Mouse (Mus musculus): ENCODE results near the gene Trp53inp2. TPM values are rescaled to one million over a fixed set of nuclear protein-coding genes. Genes with fewer than 3 reads are reported as not detected.

The Trp53inp2 gene
- polyA plus RNA-seq, 1 experiment from 2014 or later: 19.9 TPM

- Histone ChIP-seq H3K4me3 (ENCODE audit: low read depth, low read length) (peak within 1 kb of the TSS; percentile 77), H3K36me3 (ENCODE audit: control insufficient read depth, insufficient read depth, low read length) (no peaks in the 10 kb centered on the region), H3K27me3 (ENCODE audit: control insufficient read depth, insufficient read depth, low read length) (no peaks in the 10 kb centered on the region), H3K4me1 (ENCODE audit: control insufficient read depth, insufficient read depth, low read length) (peaks cover 6% of the 10 kb centered on the region; the same call in 1 of the 2 replicates), H3K9ac (replicated peaks; ENCODE audit: low read depth, low read length) (peak within 1 kb of the TSS; percentile 56), H3K9me3 (ENCODE audit: control insufficient read depth, low read depth, low read length) (no peaks in the 10 kb centered on the region), H3K4me2 (replicated peaks; ENCODE audit: low read depth, low read length) (peak within 1 kb of the TSS; percentile 78), H3K27ac (ENCODE audit: low read length) (peak within 1 kb of the TSS; percentile 83; the same call in 1 of the 2 replicates)
- 0% methylated on average over 38 of the region's 38 CpGs for WGBS
- ATAC-seq (ENCODE audit: insufficient number of reproducible peaks, insufficient read depth, low FRiP score, low read depth): peak; percentile 99
Measured at GRCm38 (mm10) chr2:155356971-155357591, 23.8 kb upstream of the Trp53inp2 start, which contains the start of gene Pigu. TSS of gene Pigu (minus strand) at chr2:155357430.

- WGBS: 25% methylated on average over 14 of the region's 14 CpGs
- Histone ChIP-seq H3K36me3 (ENCODE audit: control insufficient read depth, insufficient read depth, low read length) (no peaks in the 10 kb centered on the region), H3K4me1 (ENCODE audit: control insufficient read depth, insufficient read depth, low read length) (peaks cover 6% of the 10 kb centered on the region; the same call in 1 of the 2 replicates), H3K27me3 (ENCODE audit: control insufficient read depth, insufficient read depth, low read length) (no peaks in the 10 kb centered on the region), H3K27ac (ENCODE audit: low read length) (peak overlapping the region; percentile 83; the same call in 1 of the 2 replicates), H3K4me3 (ENCODE audit: low read depth, low read length) (peak overlapping the region; percentile 77), H3K9me3 (ENCODE audit: control insufficient read depth, low read depth, low read length) (no peaks in the 10 kb centered on the region), H3K9ac (replicated peaks; ENCODE audit: low read depth, low read length) (no peak overlapping the region), H3K4me2 (replicated peaks; ENCODE audit: low read depth, low read length) (peak overlapping the region; percentile 51)
- ATAC-seq (ENCODE audit: insufficient number of reproducible peaks, insufficient read depth, low FRiP score, low read depth): peak; percentile 82
Measured at GRCm38 (mm10) chr2:155357686-155358399, 23.0 kb upstream of the Trp53inp2 start.

GRCm38 (mm10) chr2:155367635-155368284 lies 13.1 kb upstream of the Trp53inp2 start:
- Histone ChIP-seq H3K4me3 (ENCODE audit: low read depth, low read length) (no peak overlapping the region), H3K9me3 (ENCODE audit: control insufficient read depth, low read depth, low read length) (no peaks in the 10 kb centered on the region), H3K27ac (ENCODE audit: low read length) (no peak overlapping the region), H3K4me2 (replicated peaks; ENCODE audit: low read depth, low read length) (no peak overlapping the region), H3K9ac (replicated peaks; ENCODE audit: low read depth, low read length) (no peak overlapping the region), H3K27me3 (ENCODE audit: control insufficient read depth, insufficient read depth, low read length) (no peaks in the 10 kb centered on the region), H3K4me1 (ENCODE audit: control insufficient read depth, insufficient read depth, low read length) (no peaks in the 10 kb centered on the region), H3K36me3 (ENCODE audit: control insufficient read depth, insufficient read depth, low read length) (no peaks in the 10 kb centered on the region)
- WGBS: 72% methylated on average over 7 of the region's 7 CpGs
- ATAC-seq (ENCODE audit: insufficient number of reproducible peaks, insufficient read depth, low FRiP score, low read depth): no peak

- WGBS: 24% methylated on average over 7 of the region's 7 CpGs
- Histone ChIP-seq H3K9me3 (ENCODE audit: control insufficient read depth, low read depth, low read length) (no peaks in the 10 kb centered on the region), H3K27ac (ENCODE audit: low read length) (no peak overlapping the region), H3K4me1 (ENCODE audit: control insufficient read depth, insufficient read depth, low read length) (no peaks in the 10 kb centered on the region), H3K36me3 (ENCODE audit: control insufficient read depth, insufficient read depth, low read length) (no peaks in the 10 kb centered on the region), H3K4me3 (ENCODE audit: low read depth, low read length) (no peak overlapping the region), H3K27me3 (ENCODE audit: control insufficient read depth, insufficient read depth, low read length) (no peaks in the 10 kb centered on the region), H3K9ac (replicated peaks; ENCODE audit: low read depth, low read length) (no peak overlapping the region), H3K4me2 (replicated peaks; ENCODE audit: low read depth, low read length) (no peak overlapping the region)
- no peak; the same call in 1 of the 2 replicates for ATAC-seq (ENCODE audit: insufficient number of reproducible peaks, insufficient read depth, low FRiP score, low read depth)
Measured at GRCm38 (mm10) chr2:155369333-155369883, 11.5 kb upstream of the Trp53inp2 start.

GRCm38 (mm10) chr2:155372451-155372850 lies 8.4 kb upstream of the Trp53inp2 start:
- H3K9me3 ChIP-seq (ENCODE audit: control insufficient read depth, low read depth, low read length): no peaks in the 10 kb centered on the region
- H3K4me1 ChIP-seq (ENCODE audit: control insufficient read depth, insufficient read depth, low read length): no peaks in the 10 kb centered on the region
- no peaks in the 10 kb centered on the region for H3K27me3 ChIP-seq (ENCODE audit: control insufficient read depth, insufficient read depth, low read length)
- no peak overlapping the region for H3K4me3 ChIP-seq (ENCODE audit: low read depth, low read length)
- no peak overlapping the region for H3K9ac ChIP-seq (replicated peaks; ENCODE audit: low read depth, low read length)
- WGBS: 56% methylated on average over 4 of the region's 4 CpGs
- H3K36me3 ChIP-seq (ENCODE audit: control insufficient read depth, insufficient read depth, low read length): no peaks in the 10 kb centered on the region
- no peak overlapping the region for H3K27ac ChIP-seq (ENCODE audit: low read length)
- no peak for ATAC-seq (ENCODE audit: insufficient number of reproducible peaks, insufficient read depth, low FRiP score, low read depth)
- no peak overlapping the region for H3K4me2 ChIP-seq (replicated peaks; ENCODE audit: low read depth, low read length)

GRCm38 (mm10) chr2:155373302-155373701 lies 7.6 kb upstream of the Trp53inp2 start:
- H3K36me3 ChIP-seq (ENCODE audit: control insufficient read depth, insufficient read depth, low read length): no peaks in the 10 kb centered on the region
- H3K4me2 ChIP-seq (replicated peaks; ENCODE audit: low read depth, low read length): no peak overlapping the region
- no peak overlapping the region for H3K27ac ChIP-seq (ENCODE audit: low read length)
- H3K9ac ChIP-seq (replicated peaks; ENCODE audit: low read depth, low read length): no peak overlapping the region
- no peaks in the 10 kb centered on the region for H3K9me3 ChIP-seq (ENCODE audit: control insufficient read depth, low read depth, low read length)
- WGBS: 59% methylated on average over 1 of the region's 1 CpGs
- no peak for ATAC-seq (ENCODE audit: insufficient number of reproducible peaks, insufficient read depth, low FRiP score, low read depth)
- H3K4me3 ChIP-seq (ENCODE audit: low read depth, low read length): no peak overlapping the region
- no peaks in the 10 kb centered on the region for H3K4me1 ChIP-seq (ENCODE audit: control insufficient read depth, insufficient read depth, low read length)
- no peaks in the 10 kb centered on the region for H3K27me3 ChIP-seq (ENCODE audit: control insufficient read depth, insufficient read depth, low read length)

GRCm38 (mm10) chr2:155373886-155374285 lies 7.0 kb upstream of the Trp53inp2 start:
- Histone ChIP-seq H3K27ac (ENCODE audit: low read length) (no peak overlapping the region), H3K27me3 (ENCODE audit: control insufficient read depth, insufficient read depth, low read length) (no peaks in the 10 kb centered on the region), H3K9ac (replicated peaks; ENCODE audit: low read depth, low read length) (no peak overlapping the region), H3K36me3 (ENCODE audit: control insufficient read depth, insufficient read depth, low read length) (no peaks in the 10 kb centered on the region), H3K4me2 (replicated peaks; ENCODE audit: low read depth, low read length) (no peak overlapping the region), H3K4me1 (ENCODE audit: control insufficient read depth, insufficient read depth, low read length) (no peaks in the 10 kb centered on the region), H3K9me3 (ENCODE audit: control insufficient read depth, low read depth, low read length) (no peaks in the 10 kb centered on the region), H3K4me3 (ENCODE audit: low read depth, low read length) (no peak overlapping the region)
- no peak for ATAC-seq (ENCODE audit: insufficient number of reproducible peaks, insufficient read depth, low FRiP score, low read depth)
- 72% methylated on average over 1 of the region's 1 CpGs for WGBS

- H3K4me1 ChIP-seq (ENCODE audit: control insufficient read depth, insufficient read depth, low read length): no peaks in the 10 kb centered on the region
- H3K36me3 ChIP-seq (ENCODE audit: control insufficient read depth, insufficient read depth, low read length): no peaks in the 10 kb centered on the region
- H3K4me3 ChIP-seq (ENCODE audit: low read depth, low read length): no peak overlapping the region
- no peak overlapping the region for H3K4me2 ChIP-seq (replicated peaks; ENCODE audit: low read depth, low read length)
- H3K27ac ChIP-seq (ENCODE audit: low read length): no peak overlapping the region
- H3K9me3 ChIP-seq (ENCODE audit: control insufficient read depth, low read depth, low read length): no peaks in the 10 kb centered on the region
- no peaks in the 10 kb centered on the region for H3K27me3 ChIP-seq (ENCODE audit: control insufficient read depth, insufficient read depth, low read length)
- no peak for ATAC-seq (ENCODE audit: insufficient number of reproducible peaks, insufficient read depth, low FRiP score, low read depth)
- H3K9ac ChIP-seq (replicated peaks; ENCODE audit: low read depth, low read length): no peak overlapping the region
Measured at GRCm38 (mm10) chr2:155374521-155374920, 6.3 kb upstream of the Trp53inp2 start.

All from stomach, embryonic 14.5 days (tissue).